Mouse (Mus musculus): ENCODE data around the gene Gm3755.
"Not testable (repeated sequence)": the region's sequence is repeated elsewhere in the genome, so short reads cannot be mapped to it uniquely, and the experiment has no call there.

Gene Gm3755

DNA sequence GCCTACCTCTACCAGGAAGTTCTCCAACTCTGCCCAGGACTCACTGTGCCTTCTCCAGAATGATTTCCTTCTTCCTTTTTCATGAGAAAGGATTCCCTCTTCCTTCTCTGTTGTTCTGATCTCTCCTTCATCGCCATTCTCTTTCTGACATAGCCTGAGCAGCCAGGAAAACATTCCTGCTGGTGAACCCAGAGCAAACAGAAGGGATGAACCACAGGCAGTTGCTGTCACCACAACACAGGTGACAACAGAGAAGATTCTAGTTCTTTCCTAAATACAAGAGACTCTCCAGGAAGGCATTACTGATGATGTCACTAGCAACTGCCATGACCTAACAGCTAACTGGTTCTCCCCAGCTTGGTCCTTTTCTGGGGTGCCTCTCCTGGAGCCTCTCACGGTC lies at the start of gene Gm3755:
Gene Gm3755, minus strand, starts transcription at position 101 of the 400 bp plus-strand sequence.
- not testable (repeated sequence) for DNase-seq

DNA sequence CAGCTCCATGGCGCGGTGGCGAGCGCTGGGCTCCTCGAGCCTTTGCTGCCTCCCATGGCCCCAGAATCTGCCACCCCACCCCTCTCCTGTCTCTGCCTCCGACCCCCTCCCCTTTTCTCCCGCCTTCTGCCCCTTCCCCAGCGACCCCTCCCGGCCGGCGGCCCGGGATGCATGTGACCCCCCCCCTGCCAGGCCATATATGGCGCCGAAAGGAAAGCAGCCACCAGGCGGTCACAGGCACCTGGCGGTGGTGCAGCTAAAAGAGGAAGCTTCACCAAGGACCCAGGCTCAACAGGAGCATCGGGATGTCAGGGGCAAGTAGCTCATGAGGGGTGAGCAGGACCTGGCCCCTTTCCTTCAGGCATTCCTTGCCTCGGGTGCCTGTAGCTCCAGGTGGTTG lies 38.0 kb upstream of the Gm3755 start:
- not testable (repeated sequence) for DNase-seq

- DNase-seq, result not testable (repeated sequence)
Observed at GRCm38 (mm10) chr14:7483662-7484061, 32.9 kb upstream of the Gm3755 start, which contains the start of gene Gm3752. Gene Gm3752, minus strand, starts transcription at chr14:7483762.

DNA sequence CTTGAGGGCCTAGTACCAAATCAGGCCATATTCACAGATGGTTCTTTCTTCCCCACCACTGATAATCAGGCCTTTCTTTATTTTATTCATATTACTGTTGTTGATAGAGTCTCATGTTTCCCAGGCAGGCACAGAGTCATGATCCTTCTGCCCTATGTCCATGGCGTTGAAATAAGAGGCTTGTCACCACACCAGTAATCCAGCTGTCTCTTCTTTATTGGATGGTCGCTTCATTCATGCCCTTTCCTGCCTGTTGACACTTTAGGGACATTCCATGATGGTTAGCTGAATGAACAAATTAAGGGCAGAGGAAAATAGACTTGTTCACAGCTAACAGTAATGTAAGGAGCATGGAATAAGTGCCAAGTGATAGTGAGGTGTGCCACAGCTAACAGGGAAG lies 28.2 kb downstream of the Gm3755 start:
- DNase-seq, result not testable (repeated sequence)
